Mouse (Mus musculus) CH12.LX (cell line): ENCODE data around the gene Fam234b.

Source experiments
- CTCF ChIP-seq, 2 experiments: IDR thresholded peaks in 1 of 2; conservative IDR thresholded peaks in 1 of 2; 2 replicates each; pipeline ENCODE4 v1.5.1; 2011 to 2012; ENCODE audit warnings: low read depth in 2 of 2, low read length in 2 of 2, improper control_type of control experiment in 1 of 2, inconsistent platforms in 1 of 2, mild to moderate bottlenecking in 1 of 2, moderate library complexity in 1 of 2
- JUND ChIP-seq: conservative IDR thresholded peaks from 2 replicates; pipeline ENCODE4 v1.6.1; 2011; ENCODE audit warnings: low read depth, low read length, improper control_type of control experiment
- MAX ChIP-seq: IDR thresholded peaks from 2 replicates; pipeline ENCODE4 v1.6.1; 2011; ENCODE audit warnings: low read length, improper control_type of control experiment
- MYC ChIP-seq: IDR thresholded peaks from 2 replicates; pipeline ENCODE4 v1.6.1; 2011; ENCODE audit warnings: low read depth, mild to moderate bottlenecking, improper control_type of control experiment, low read length
- NRF1 ChIP-seq: IDR thresholded peaks from 2 replicates; pipeline ENCODE4 v1.6.1; 2014; ENCODE audit warnings: low read depth, mild to moderate bottlenecking, inconsistent platforms, low read length, improper control_type of control experiment, moderate library complexity
- PAX5 ChIP-seq: IDR thresholded peaks from 2 replicates; pipeline ENCODE4 v1.6.1; 2012; ENCODE audit warnings: low read length, inconsistent platforms, mixed read lengths
- POLR2A ChIP-seq: IDR thresholded peaks from 2 replicates; pipeline ENCODE4 v1.6.1; 2011; ENCODE audit warnings: low read depth, mild to moderate bottlenecking, improper control_type of control experiment, low read length
- USF2 ChIP-seq: conservative IDR thresholded peaks from 2 replicates; pipeline ENCODE4 v1.6.1; 2011; ENCODE audit warnings: low read depth, low read length, improper control_type of control experiment
- ZMIZ1 ChIP-seq: IDR thresholded peaks from 2 replicates; pipeline ENCODE4 v1.6.1; 2012; ENCODE audit warnings: low read depth, mild to moderate bottlenecking, inconsistent platforms, low read length, improper control_type of control experiment

- TF ChIP-seq JUND: no peak
- TF ChIP-seq USF2: no peak
- TF ChIP-seq CTCF (conservative IDR thresholded peaks at IDR 0.05 in 1 of 2, IDR thresholded peaks at IDR 0.05 in 1 of 2; ENCODE audit: low read depth in 2 of 2, low read length in 2 of 2): no peak
- no peak for TF ChIP-seq POLR2A
- TF ChIP-seq NRF1: no peak
- TF ChIP-seq MYC: no peak
- TF ChIP-seq PAX5: no peak
- TF ChIP-seq ZMIZ1: no peak
- TF ChIP-seq MAX: no peak
These were observed 78.9 kb downstream of the Fam234b start for GRCm38 (mm10) chr6:135276474-135277295.
